ENCODE assay signal across 11 mouse cellular contexts in the genomic region with DNA sequence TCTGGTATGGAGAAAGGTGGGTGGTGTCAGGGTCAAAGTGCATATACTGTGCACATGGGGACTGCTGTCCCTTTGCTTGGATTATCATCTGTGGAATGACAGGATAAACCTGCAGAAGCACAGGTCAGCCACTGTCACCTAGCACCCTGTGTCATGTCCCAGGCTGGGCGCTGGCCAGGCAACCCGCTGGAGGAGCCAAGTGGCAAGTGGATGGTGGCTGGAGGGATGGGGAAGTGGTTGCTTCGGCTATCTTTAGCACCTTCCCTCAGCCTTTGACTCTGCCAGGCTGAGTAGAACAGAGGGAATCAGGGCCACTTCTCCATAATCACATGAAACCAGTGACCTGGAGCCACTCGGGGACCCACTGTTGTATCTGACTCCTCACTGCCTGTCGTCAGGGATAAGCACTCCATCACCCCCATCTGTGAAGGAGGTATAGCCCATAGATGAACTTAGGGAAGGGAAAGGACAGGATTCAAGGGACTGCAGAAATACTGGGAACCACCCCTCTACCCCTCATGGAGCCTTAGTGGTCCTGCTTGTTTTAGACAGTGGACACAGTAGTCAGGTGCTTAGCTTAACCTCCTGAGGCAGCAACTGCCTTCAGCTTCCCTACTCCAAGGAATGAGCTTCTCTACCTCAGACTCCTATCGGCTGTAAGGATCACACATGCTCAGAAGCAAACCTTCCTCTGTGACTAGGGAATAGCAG. TPM values are rescaled to one million over a fixed set of nuclear protein-coding genes. Genes with fewer than 3 reads are reported as not detected.
DNase-seq lines count a peak whose midpoint lies in the region; ATAC-seq and TF ChIP-seq lines count a peak whose summit lies in the region.
"Had no signal": no experiment of that assay in that cellular context is flagged by ENCODE, and none has a peak within 500 bp of the region (broad histone marks: within the 10 kb centered on the region; RNA-seq: fewer than 3 reads in every experiment).

No protein-coding gene starts in this region.

- H3K4me2 ChIP-seq in heart, embryonic 11.5 days = no peak overlapping the region
- no peak overlapping the region for H3K4me2 ChIP-seq in limb, embryonic 15.5 days
- no peak overlapping the region for H3K4me2 ChIP-seq in midbrain, embryonic 14.5 days (ENCODE audit: low read length)
- H3K4me2 ChIP-seq: midbrain, embryonic 11.5 days had no signal

- no peak overlapping the region for H3K27ac ChIP-seq in heart, embryonic 11.5 days (ENCODE audit: low read depth, low read length)
- H3K27ac ChIP-seq in bone marrow, adult 2 months (ENCODE audit: control insufficient read depth, insufficient read depth, low read depth, low read length, poor library complexity) = peak overlapping the region; percentile 11
- peak overlapping the region; percentile 80; the same call in 1 of the 2 replicates for H3K27ac ChIP-seq in limb, embryonic 15.5 days
- no peak overlapping the region for H3K27ac ChIP-seq in midbrain, embryonic 14.5 days (replicated peaks; ENCODE audit: low read depth, low read length)

- H3K9me3 ChIP-seq in heart, embryonic 11.5 days (replicated peaks; ENCODE audit: control insufficient read depth, low read length) = no peaks in the 10 kb centered on the region
- H3K9me3 ChIP-seq in limb, embryonic 15.5 days = no peaks in the 10 kb centered on the region
- H3K9me3 ChIP-seq in midbrain, embryonic 14.5 days (ENCODE audit: control insufficient read depth, low read length) = no peaks in the 10 kb centered on the region

- no peak for TF ChIP-seq POLR2A in bone marrow, adult 2 months (IDR thresholded peaks at IDR 0.05; ENCODE audit: borderline replicate concordance, control insufficient read depth, low read depth, low read length)

- no peak for TF ChIP-seq CTCF in bone marrow, adult 2 months (IDR thresholded peaks at IDR 0.05; ENCODE audit: control insufficient read depth, insufficient read depth, low read length)

- WGBS in heart, embryonic 11.5 days (ENCODE audit: insufficient replicate concordance) = 38% methylated on average over 6 of the region's 6 CpGs
- WGBS in bone marrow, adult 2 months = 22% methylated on average over 6 of the region's 6 CpGs
- 52% methylated on average over 6 of the region's 6 CpGs for WGBS in limb, embryonic 15.5 days
- WGBS in midbrain, embryonic 14.5 days = 71% methylated on average over 6 of the region's 6 CpGs

- no peak overlapping the region for H3K4me3 ChIP-seq in heart, embryonic 11.5 days (ENCODE audit: low read depth, low read length)
- no peak overlapping the region for H3K4me3 ChIP-seq in bone marrow, adult 2 months (replicated peaks; ENCODE audit: control insufficient read depth, low read depth, low read length)
- H3K4me3 ChIP-seq in limb, embryonic 15.5 days = no peak overlapping the region
- no peak overlapping the region for H3K4me3 ChIP-seq in midbrain, embryonic 14.5 days (replicated peaks; ENCODE audit: low read depth, low read length)

- peak; percentile 79 to 87 for DNase-seq in heart, adult 18-20 months
- peak; percentile 61 to 63 for DNase-seq in gastrocnemius, postnatal 36 days
- no peak for DNase-seq in adrenal gland, adult (ENCODE audit: inconsistent age in 2 of 2, low spot score in 1 of 2)
- DNase-seq in layer of hippocampus, adult 9-10 months (ENCODE audit: low spot score) = no peak
- DNase-seq in midbrain, embryonic 14.5 days = no peak
- DNase-seq: kidney, postnatal 4 days had no signal

- intact Hi-C loops in gastrocnemius, postnatal 36 days (cut with DNase I) = no loop called here

- peaks cover 21% of the 10 kb centered on the region for H3K36me3 ChIP-seq in heart, embryonic 11.5 days (ENCODE audit: control insufficient read depth, insufficient read depth, low read length)
- H3K36me3 ChIP-seq in limb, embryonic 15.5 days = peaks cover 37% of the 10 kb centered on the region
- H3K36me3 ChIP-seq in midbrain, embryonic 14.5 days (ENCODE audit: control insufficient read depth, insufficient read depth, low read length) = peaks cover 38% of the 10 kb centered on the region

- no peaks in the 10 kb centered on the region for H3K27me3 ChIP-seq in heart, embryonic 11.5 days (ENCODE audit: control insufficient read depth, insufficient read depth, low read length)
- no peaks in the 10 kb centered on the region for H3K27me3 ChIP-seq in limb, embryonic 15.5 days
- no peaks in the 10 kb centered on the region for H3K27me3 ChIP-seq in midbrain, embryonic 14.5 days (ENCODE audit: control insufficient read depth, insufficient read depth, low read length)
- H3K27me3 ChIP-seq: CH12.LX had no signal

- no peak overlapping the region for H3K9ac ChIP-seq in heart, embryonic 11.5 days (ENCODE audit: low read depth, low read length)
- no peak overlapping the region for H3K9ac ChIP-seq in limb, embryonic 15.5 days
- H3K9ac ChIP-seq in midbrain, embryonic 14.5 days (replicated peaks; ENCODE audit: low read length) = no peak overlapping the region

- ATAC-seq in heart, embryonic 11.5 days (replicated peaks; ENCODE audit: insufficient number of reproducible peaks, low FRiP score, low TSS enrichment) = no peak
- ATAC-seq in limb, embryonic 15.5 days (ENCODE audit: insufficient number of reproducible peaks, low FRiP score, low TSS enrichment, low read depth) = no peak
- no peak for ATAC-seq in midbrain, embryonic 14.5 days (ENCODE audit: low FRiP score, low TSS enrichment)

- H3K4me1 ChIP-seq in heart, embryonic 11.5 days (ENCODE audit: control insufficient read depth, insufficient read depth, low read length) = peaks cover 16% of the 10 kb centered on the region
- peaks cover 2% of the 10 kb centered on the region; the same call in 1 of the 2 replicates for H3K4me1 ChIP-seq in bone marrow, adult 2 months (ENCODE audit: control insufficient read depth, insufficient read depth, low read length)
- H3K4me1 ChIP-seq in limb, embryonic 15.5 days = peaks cover 25% of the 10 kb centered on the region
- H3K4me1 ChIP-seq in midbrain, embryonic 14.5 days (ENCODE audit: control insufficient read depth, insufficient read depth, low read length) = no peaks in the 10 kb centered on the region

RNA-seq across cellular contexts. Expression of gene Syngr1, which starts 16.3 kb away (rescaled TPM):
- total RNA-seq in heart, adult 18-20 months (2021) = 100 to 1,000 TPM in 1 of 2 experiments, 10 to 100 TPM in 1; 80.2 to 107 TPM
- polyA plus RNA-seq in heart, embryonic 11.5 days (2014; fragmentation: Nextera tagmentation; extraction: Ambion mirVana) = 15.2 and 20.7 TPM in 2 replicates
- 10.7 and 13.4 TPM in 2 replicates for polyA plus RNA-seq in bone marrow, adult 2 months (2011; ENCODE audit: insufficient read depth, insufficient read length, low replicate concordance, missing spikeins)
- total RNA-seq in gastrocnemius, postnatal 36 days (2021) = 10 to 100 TPM; 36.2 to 42.2 TPM
- 10.4 and 12.0 TPM in 2 replicates for polyA plus RNA-seq in limb, embryonic 15.5 days (2015; fragmentation: Nextera tagmentation; extraction: Ambion mirVana)
- polyA plus RNA-seq in midbrain, embryonic 14.5 days (2014; fragmentation: Nextera tagmentation; extraction: Ambion mirVana) = 26.3 and 39.4 TPM in 2 replicates

RNA-seq across cellular contexts. Expression of gene Rpl3, which starts 16.9 kb away (rescaled TPM):
- total RNA-seq in heart, adult 18-20 months (2021) = 100 to 1,000 TPM; 163 to 184 TPM
- 861 and 879 TPM in 2 replicates for polyA plus RNA-seq in heart, embryonic 11.5 days (2014; fragmentation: Nextera tagmentation; extraction: Ambion mirVana)
- 708 and 1,315 TPM in 2 replicates for polyA plus RNA-seq in bone marrow, adult 2 months (2011; ENCODE audit: insufficient read depth, insufficient read length, low replicate concordance, missing spikeins)
- total RNA-seq in gastrocnemius, postnatal 36 days (2021) = 10 to 100 TPM; 43.5 to 51.8 TPM
- polyA plus RNA-seq in limb, embryonic 15.5 days (2015; fragmentation: Nextera tagmentation; extraction: Ambion mirVana) = 1,003 and 1,080 TPM in 2 replicates
- polyA plus RNA-seq in midbrain, embryonic 14.5 days (2014; fragmentation: Nextera tagmentation; extraction: Ambion mirVana) = 681 and 724 TPM in 2 replicates

RNA-seq across cellular contexts. Expression of gene Tab1, which starts 58.1 kb away (rescaled TPM):
- 10 to 100 TPM; 14.8 to 18.4 TPM for total RNA-seq in heart, adult 18-20 months (2021)
- 18.8 and 25.1 TPM in 2 replicates for polyA plus RNA-seq in heart, embryonic 11.5 days (2014; fragmentation: Nextera tagmentation; extraction: Ambion mirVana)
- 17.0 and 26.6 TPM in 2 replicates for polyA plus RNA-seq in bone marrow, adult 2 months (2011; ENCODE audit: insufficient read depth, insufficient read length, low replicate concordance, missing spikeins)
- total RNA-seq in gastrocnemius, postnatal 36 days (2021) = 10 to 100 TPM; 11.9 to 16.4 TPM
- 33.8 and 34.7 TPM in 2 replicates for polyA plus RNA-seq in limb, embryonic 15.5 days (2015; fragmentation: Nextera tagmentation; extraction: Ambion mirVana)
- 37.9 and 42.5 TPM in 2 replicates for polyA plus RNA-seq in midbrain, embryonic 14.5 days (2014; fragmentation: Nextera tagmentation; extraction: Ambion mirVana)

Comparison
In these comparisons a context has a peak if more than half of its experiments do, and no peak if none do; other contexts are left out.
1. DNase-seq: peak in heart, adult 18-20 months (2 of 2) and gastrocnemius, postnatal 36 days (2 of 2); none in adrenal gland, adult (0 of 2), layer of hippocampus, adult 9-10 months (single experiment) and midbrain, embryonic 14.5 days (single experiment).
2. H3K27ac ChIP-seq: peak in bone marrow, adult 2 months (single experiment) and limb, embryonic 15.5 days (single experiment); none in heart, embryonic 11.5 days (single experiment) and midbrain, embryonic 14.5 days (single experiment).